Mouse (Mus musculus) neutrophil, adult 5-6 weeks (primary cell): ENCODE measurements at regions not wholly inside any gene's neighbourhood (a gene's known extent, or its start where the extent isn't known, plus 50 kb on each side); places are given as distances from the start of the nearest gene placed in this dataset.
"Not testable (repeated sequence)": the region's sequence is repeated elsewhere in the genome, so short reads cannot be mapped to it uniquely, and the experiment has no call there.

Experiments
- ATAC-seq: fragments of 151-379, 151-347 bp; 2 replicates; pipeline ENCODE4 v1.8.0; 2017; ENCODE audit warnings: mild to moderate bottlenecking, moderate TSS enrichment; ENCODE audit not compliant: insufficient number of reproducible peaks, poor library complexity, low FRiP score, severe bottlenecking; ENCODE audit errors: extremely low read depth

- no peak for ATAC-seq
These were observed 605.7 kb downstream of the Tbl1xr1 start for GRCm38 (mm10) chr3:22681999-22682648.

DNA sequence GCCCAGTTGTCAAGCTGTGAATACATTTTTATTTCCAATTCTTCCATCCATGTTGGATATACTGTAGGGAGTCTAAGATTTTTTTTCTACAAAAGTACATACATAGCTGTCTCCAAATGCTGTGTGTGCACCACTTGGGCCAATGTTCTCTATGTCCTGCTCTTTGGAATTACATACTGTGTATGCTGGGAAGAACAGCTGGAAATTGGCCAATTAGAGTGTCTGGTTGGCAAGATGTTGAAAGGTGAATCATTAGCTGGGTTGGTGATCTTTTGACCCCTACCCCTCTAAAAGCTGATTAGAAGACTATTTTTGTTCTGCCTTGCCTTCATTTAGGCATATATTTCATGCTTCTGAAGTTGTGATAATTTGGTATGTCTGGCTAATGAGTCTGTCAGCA lies 622.9 kb downstream of the Tbl1xr1 start:
- no peak for ATAC-seq

DNA sequence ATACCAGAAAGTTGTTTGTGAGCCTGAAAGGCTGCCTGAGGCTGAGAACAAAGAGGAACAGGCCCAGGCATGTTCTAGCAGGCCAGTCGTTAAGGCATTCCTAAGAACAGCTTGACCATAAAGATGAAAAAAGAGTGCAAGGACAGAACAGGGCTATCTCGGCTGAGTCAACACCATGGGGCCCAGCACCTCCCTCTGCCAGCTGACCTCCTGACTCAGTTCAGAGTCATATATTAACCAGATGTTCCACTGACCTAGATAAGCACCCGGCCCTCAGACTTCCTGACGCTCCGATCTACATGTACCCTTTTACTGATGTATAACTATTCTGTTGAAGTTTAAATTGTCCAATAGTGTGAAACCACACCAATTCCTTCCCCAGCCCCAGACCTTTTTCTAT lies 625.0 kb downstream of the Tbl1xr1 start:
- not testable (repeated sequence) for ATAC-seq

- ATAC-seq = 0 out of 2 replicates have a peak, but pooled peaks have one; percentile 9
These were observed 629.2 kb downstream of the Tbl1xr1 start for GRCm38 (mm10) chr3:22705673-22706072.

GRCm38 (mm10) chr3:22745026-22745425 lies 668.6 kb downstream of the Tbl1xr1 start:
- ATAC-seq = no peak
